Mouse (Mus musculus) brown adipose tissue, adult 24 weeks (tissue): ENCODE measurements around the gene Cavin1. TPM values are rescaled to one million over a fixed set of nuclear protein-coding genes. Genes with fewer than 3 reads are reported as not detected.

Source experiments
- H3K27ac ChIP-seq: fragments of 200-500 bp; replicated peaks from 2 replicates; pipeline ENCODE4 v1.5.1; 2012; ENCODE audit warnings: low read depth, mild to moderate bottlenecking, low read length
- H3K4me1 ChIP-seq: fragments of 200-500 bp; 2 replicates; pipeline ENCODE4 v1.6.1; 2012; ENCODE audit warnings: low read length, mixed read lengths; ENCODE audit not compliant: control insufficient read depth, insufficient read depth, insufficient read length
- H3K4me3 ChIP-seq: fragments of 200-500 bp; 2 replicates; pipeline ENCODE4 v1.5.1; 2012; ENCODE audit warnings: low read depth, mild to moderate bottlenecking, low read length, moderate library complexity; ENCODE audit not compliant: insufficient read depth
- polyA plus RNA-seq: library from polyadenylated mRNA; stranded (reverse); fragments of >200 nt; gene quantifications from 2 replicates; pipeline ENCODE4 v1.2.4, GENCODE M21; 2012; ENCODE audit not compliant: missing spikeins, insufficient read depth, insufficient read length

Gene Cavin1
- polyA plus RNA-seq, 1 experiment = 279 TPM

DNA sequence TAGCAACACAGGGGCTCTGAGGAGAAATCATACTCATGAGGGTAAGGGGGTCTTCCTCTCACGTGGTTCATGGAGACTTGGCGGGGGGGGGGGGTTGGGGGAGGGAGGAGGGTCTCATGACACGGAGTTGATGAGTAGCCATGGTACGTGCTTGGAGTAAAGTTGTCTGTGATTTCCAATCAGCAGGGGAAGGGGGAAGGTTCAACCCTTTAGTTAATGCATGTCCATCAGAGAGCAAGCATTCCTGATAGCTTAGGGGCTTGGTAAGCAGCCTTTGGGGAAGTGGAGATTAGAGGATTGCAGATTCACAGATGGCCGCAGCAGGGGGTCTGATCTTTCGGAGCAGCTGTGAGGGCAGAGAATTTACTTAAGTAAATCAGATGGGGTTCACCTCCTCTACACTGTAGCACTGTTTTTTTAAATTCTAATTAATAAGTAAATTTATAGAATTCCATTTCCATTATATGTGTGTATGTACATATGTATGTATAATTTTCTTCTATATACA, 20.4 kb upstream of the Cavin1 start:
- H3K27ac ChIP-seq = no peak overlapping the region
- H3K4me3 ChIP-seq = no peak overlapping the region
- H3K4me1 ChIP-seq = no peaks in the 10 kb centered on the region

DNA sequence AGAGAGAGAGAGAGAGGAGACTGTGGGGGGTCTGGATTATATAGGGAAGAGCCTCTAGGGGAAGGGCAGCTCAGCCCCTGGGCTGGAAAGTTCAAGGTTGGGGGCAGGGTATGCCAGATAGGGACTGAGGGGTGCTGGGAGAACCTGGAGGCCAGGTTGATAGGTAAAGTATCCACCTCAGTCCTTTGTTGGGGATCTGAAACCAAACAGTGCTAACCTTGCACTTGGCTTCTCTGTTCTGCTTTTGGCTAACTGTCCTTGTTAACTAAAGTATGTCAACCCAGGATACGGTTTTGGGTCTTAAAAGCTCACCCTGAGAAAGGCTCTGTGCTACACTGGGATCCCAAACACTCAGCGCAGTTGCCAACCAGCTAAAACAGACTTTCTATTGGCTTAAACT, 19.0 kb upstream of the Cavin1 start:
- Histone ChIP-seq H3K27ac (no peak overlapping the region), H3K4me3 (no peak overlapping the region), H3K4me1 (no peaks in the 10 kb centered on the region)

DNA sequence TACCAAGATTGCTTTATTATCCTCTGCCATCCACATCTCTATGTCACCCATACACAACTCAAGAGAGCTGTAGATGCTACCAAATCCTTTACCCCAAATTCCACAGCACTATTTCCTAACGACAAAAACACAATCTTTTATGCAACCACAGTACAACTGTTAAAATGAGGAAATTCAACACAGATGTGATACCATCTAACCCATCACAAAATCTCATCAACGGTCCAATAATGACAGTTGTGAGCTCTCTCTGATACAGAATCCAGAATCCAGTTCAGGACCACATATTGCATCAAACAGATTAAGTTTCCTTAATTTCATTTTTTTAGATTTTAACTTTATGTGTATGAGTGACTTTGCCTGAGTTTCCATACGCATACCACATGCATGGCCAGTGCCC, 18.0 kb upstream of the Cavin1 start:
- no peak overlapping the region for H3K4me3 ChIP-seq
- H3K27ac ChIP-seq = no peak overlapping the region
- no peaks in the 10 kb centered on the region for H3K4me1 ChIP-seq

DNA sequence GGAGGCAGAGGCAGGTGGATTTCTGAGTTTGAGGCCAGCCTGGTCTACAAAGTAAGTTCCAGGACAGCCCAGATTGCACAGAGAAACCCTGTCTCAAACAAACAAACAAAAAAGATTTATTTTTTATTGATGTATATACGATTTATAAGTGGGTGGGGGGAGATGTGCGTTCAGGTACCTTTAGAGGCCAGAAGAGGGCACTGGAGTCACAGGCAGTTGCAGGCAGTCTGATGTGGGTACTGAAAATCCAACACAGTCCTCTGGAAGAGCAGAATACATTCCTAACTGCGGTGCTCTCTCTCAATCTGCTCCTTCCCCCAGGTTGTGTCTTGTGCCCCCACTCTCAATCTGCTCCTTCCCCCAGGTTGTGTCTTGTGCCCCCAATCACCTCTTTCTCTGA, 14.9 kb upstream of the Cavin1 start:
- Histone ChIP-seq H3K27ac (no peak overlapping the region), H3K4me3 (no peak overlapping the region), H3K4me1 (peaks cover 7% of the 10 kb centered on the region; the same call in 1 of the 2 replicates)

DNA sequence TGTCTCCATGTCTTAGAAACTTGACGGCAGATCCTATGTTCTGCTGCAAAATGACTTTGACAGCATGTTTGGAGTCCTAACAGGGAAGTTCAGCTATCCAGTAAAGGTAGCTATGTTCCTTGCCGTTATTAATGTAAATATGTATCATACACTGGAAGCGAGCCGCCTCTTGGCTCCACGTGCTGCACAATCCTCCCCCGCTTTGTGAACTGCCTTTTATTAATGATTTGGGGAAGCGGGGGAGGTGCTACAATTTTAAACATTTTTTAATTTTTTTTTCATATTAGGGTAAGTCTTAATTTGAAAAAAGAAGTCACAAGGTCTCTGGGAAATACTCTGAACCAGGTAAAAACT, 13.1 kb upstream of the Cavin1 start:
- Histone ChIP-seq H3K4me3 (no peak overlapping the region), H3K4me1 (peaks cover 15% of the 10 kb centered on the region; the same call in 1 of the 2 replicates), H3K27ac (no peak overlapping the region)

DNA sequence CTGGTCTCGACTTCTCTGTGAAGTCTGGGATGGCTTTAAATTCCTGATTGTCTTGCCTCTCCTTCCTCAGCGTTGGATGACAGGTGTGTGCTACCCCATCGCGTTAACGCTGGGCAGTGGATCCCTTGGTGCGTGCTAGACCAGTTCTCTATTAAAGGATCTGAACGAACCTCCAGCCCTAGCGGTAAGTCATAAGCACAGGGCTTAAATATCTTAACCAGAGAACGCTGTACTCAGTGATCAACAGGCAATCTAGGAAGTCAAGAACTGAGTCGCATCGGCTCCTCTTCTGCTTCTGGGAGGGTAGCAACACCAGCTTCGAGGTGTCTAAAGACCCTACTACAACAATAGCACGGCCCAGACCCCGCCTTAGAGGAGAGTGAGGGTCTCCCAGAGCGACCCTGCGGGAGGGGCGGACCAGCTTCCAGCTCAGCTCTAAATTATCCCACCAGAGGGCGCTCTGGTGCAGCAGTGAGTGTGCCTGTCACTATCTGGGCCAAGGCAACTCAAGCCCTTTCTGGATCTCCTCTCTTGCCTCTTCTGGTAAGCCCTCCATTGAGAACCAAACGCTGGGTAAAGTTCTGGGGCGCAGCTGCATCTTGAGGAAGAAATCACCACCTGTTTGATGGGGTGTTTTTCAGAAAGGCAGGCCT, 12.6 kb upstream of the Cavin1 start:
- Histone ChIP-seq H3K27ac (peak overlapping the region; percentile 69), H3K4me1 (peaks cover 15% of the 10 kb centered on the region; the same call in 1 of the 2 replicates), H3K4me3 (peak overlapping the region; percentile 64)

DNA sequence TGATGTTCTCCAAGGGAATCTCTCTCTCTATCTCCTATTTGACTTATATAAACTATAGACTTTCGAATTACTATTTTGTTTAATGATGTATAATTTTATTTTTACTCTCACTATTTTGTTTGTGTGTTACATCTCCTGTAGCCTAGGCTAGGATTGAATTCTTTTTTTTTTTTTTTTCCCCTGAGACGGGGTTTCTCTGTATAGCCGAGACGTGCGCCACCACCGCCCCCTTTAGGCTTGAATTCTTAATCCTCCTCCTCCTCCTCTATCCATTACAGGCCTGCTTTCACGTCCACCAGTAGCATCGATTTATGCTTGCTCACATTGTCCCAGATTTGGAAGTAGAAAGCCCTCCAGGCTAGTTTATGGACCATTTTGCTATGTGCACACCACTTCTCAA, 11.4 kb upstream of the Cavin1 start:
- Histone ChIP-seq H3K4me1 (peaks cover 15% of the 10 kb centered on the region; the same call in 1 of the 2 replicates), H3K4me3 (no peak overlapping the region), H3K27ac (peak overlapping the region; percentile 67)

DNA sequence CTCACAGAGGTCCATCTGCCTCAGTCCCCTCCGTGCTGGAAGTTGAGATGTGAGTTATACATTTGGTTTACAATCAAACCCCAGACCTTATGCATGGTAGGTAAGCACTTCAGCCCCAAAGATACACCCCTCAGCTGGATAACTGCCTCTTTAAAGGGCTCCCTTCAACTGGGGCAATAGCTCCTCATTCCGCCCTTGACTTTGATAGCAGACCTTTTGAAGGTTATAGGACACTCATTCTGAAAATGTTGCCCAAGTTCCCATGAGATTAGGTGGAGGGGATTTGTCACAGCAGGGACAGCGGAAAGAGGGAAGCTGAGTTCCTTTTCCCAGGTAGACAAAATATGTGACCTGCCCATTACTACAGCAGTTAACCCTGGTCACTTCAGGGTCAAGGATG, 10.5 kb upstream of the Cavin1 start:
- peak overlapping the region; percentile 56 for H3K27ac ChIP-seq
- H3K4me3 ChIP-seq = no peak overlapping the region
- peaks cover 15% of the 10 kb centered on the region; the same call in 1 of the 2 replicates for H3K4me1 ChIP-seq

DNA sequence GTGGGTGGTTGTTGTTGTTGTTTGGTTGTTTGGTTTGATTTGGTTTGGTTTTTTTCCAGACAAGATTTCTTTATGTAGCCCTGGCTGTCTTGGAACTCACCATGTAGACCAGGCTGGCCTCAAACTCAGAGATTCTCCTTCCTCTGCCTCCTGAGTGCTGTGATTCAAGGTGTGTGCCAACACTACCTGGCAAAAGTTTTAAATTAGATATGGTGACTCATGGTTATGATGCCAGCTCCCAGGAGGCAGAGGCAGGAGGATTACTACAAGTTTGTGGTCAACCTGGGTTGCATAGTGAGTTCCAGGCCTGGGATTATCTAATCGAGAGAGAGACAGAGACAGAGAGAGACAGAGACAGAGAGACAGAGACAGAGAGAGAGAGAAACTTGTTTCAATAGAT, 9.8 kb upstream of the Cavin1 start:
- Histone ChIP-seq H3K4me3 (no peak overlapping the region), H3K4me1 (peaks cover 15% of the 10 kb centered on the region; the same call in 1 of the 2 replicates), H3K27ac (peak overlapping the region; percentile 57)

DNA sequence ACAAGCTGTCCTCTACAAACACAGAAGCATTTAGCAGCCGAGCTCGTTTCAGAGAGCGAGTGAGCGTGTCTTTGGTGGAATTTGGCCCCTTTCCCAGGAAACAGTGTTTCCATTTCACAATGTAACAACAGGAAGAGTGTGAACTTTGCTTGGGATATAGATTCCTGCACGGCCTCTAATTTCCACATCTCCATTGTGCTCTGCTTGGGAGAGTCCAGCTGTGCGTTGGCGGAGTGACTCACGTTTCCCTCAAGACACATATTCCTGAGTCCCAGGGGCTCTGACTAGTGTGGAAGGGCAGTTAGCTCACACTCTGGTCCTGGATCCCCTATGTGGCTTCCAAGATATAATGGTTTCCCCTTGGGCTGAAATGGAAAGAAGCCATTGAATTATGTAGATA, 9.2 kb upstream of the Cavin1 start:
- Histone ChIP-seq H3K4me1 (peaks cover 19% of the 10 kb centered on the region; the same call in 1 of the 2 replicates), H3K4me3 (no peak overlapping the region), H3K27ac (peak overlapping the region; percentile 57)

DNA sequence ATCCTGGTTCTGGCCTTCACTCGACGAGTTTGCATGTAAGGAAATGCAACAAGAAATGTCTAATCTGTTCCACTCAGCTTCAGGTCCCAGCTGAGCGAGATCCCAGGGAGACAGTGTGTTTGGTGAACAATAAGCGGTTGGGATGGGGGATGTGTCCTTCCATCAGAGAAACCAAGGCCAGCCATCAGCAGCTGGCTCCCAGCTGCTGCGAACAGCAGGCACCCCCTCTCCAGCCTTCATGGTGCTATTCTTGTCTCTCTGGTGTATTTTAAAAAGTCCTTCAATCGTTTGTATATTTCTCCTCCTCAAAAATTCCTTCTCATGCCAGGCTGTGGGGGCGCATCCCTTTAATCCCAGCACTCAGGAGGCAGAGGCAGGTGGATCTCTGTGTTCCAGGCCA, 4.6 kb upstream of the Cavin1 start:
- H3K27ac ChIP-seq = peak overlapping the region; percentile 19
- no peak overlapping the region for H3K4me3 ChIP-seq
- peaks cover 18% of the 10 kb centered on the region for H3K4me1 ChIP-seq

DNA sequence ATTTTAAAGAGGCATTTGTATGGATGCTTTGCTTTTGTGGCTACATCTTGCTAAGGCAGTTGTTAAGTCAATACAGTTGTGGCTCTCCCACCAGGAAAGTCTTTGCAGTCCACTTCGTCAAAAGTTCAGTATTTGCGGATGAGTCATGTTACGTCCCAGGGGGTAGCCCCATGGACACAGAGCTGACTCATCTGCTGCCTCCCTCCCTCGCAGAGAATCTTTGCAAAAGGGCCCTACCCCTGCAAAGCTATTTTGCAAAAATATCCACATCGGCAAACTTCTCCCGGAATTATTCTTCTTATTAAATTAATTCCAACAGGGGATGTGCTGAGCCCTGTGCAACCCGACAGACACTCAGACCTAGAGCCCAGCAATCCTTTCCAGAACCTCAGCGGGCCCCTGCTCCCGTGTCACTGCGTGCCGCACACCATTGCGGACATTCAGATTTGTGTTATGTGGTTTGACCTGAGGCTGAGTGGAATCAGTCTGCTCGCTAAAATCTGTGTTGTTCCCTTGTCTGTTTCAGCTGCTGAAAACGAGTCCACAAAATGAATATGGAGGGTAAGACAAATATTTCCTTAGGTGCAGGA, 3.8 kb upstream of the Cavin1 start:
- H3K27ac ChIP-seq = peak overlapping the region; percentile 19; the same call in 1 of the 2 replicates

DNA sequence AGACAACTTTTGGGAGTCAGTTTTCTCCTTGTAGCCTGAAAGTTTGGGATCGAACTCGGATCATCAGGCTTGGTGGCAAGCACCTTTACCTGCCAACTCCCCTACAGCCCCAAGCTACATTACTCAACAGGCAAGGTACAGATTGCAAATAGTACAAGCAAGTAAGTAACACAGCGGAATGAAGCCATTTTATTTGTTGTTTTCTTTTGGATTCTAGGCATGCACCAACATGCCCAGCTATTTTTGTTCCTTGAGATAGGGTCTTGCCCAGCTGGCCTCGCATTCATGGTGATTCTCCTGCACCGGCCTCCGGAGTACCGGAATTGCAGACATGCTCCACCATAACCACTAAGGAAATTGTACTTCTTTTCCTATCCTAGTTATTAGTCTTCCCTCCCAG, 2.6 kb upstream of the Cavin1 start:
- Histone ChIP-seq H3K4me3 (no peak overlapping the region), H3K27ac (no peak overlapping the region), H3K4me1 (peaks cover 13% of the 10 kb centered on the region)

More for the DNA sequence above, 3.8 kb upstream of the Cavin1 start:
- Histone ChIP-seq H3K4me1 (peaks cover 17% of the 10 kb centered on the region), H3K4me3 (no peak overlapping the region; the same call in 1 of the 2 replicates)

DNA sequence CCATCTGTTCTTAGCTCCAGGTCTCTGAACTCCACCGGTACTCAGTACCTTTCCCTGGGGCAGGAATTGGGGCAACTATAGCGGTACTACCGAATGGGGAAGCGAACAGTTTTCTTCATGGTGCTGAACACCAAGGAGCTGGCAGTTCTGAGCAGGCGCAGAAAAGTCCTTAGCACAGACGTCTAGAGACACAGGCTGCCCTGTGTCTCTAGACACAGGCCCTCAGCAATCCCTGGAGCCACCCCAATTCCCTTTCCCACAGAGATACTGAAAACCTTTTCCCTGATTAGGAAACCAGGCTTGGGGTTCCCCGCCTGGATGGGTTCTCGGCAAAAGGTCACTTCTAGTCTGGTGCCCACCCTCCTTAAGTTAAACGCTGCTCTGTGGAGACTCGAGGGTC, 768 bp upstream of the Cavin1 start:
- peak overlapping the region; percentile 83 for H3K4me3 ChIP-seq
- peak overlapping the region; percentile 91 for H3K27ac ChIP-seq
- peaks cover 13% of the 10 kb centered on the region for H3K4me1 ChIP-seq

DNA sequence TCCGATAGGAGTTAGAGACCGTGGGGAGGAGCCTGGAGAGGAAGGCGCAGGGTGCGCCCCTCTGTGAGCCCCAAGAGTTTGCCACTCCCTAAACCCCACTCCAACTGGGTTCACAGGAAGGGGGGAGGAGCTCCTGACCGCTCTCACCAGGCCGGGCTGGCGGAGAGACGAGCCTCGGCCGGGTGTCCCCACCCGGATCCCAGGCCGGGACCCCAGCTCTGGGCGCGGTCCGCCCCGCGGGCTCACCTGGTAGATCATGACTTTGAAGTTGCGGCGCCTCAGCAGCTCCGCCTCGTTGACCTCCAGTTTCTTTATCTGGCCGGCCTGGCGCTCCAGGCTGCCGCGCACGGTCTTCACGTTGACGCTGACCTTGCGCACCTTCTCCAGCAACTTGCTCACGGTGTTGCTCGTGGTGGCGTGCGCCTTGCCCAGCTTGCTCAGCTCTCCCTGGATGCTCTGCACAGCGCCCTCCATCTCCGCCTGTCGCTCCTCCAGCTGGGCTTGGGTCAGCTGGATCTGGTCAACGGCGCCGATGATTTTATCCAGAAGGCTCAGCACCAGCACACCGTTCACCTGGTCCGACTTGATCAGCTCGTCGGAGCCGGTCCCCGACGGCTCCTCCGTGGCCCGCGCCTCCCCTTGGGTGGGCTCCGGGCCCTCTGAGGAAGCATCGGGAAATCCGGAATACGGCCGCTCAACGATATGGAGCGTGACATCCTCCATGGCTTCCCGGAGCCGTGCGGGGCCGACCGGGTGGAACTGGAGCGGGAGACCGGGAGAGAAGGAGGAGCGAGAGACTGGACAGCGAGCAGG, 737 bp downstream of the Cavin1 start:
- peak overlapping the region; percentile 96 for H3K27ac ChIP-seq
- peaks cover 10% of the 10 kb centered on the region for H3K4me1 ChIP-seq

More for the DNA sequence above, 737 bp downstream of the Cavin1 start:
- H3K4me3 ChIP-seq = peak overlapping the region; percentile 83
